ENCODE assay signal across 7 mouse cellular contexts in genomic region chr4:136309780-136310179, GRCm38 (mm10). TPM values are rescaled to one million over a fixed set of nuclear protein-coding genes. Genes with fewer than 3 reads are reported as not detected.
DNase-seq lines count a peak whose midpoint lies in the region; ATAC-seq and TF ChIP-seq lines count a peak whose summit lies in the region.

No protein-coding gene starts in this region.

- DNase-seq in adrenal gland, adult 18-20 months (ENCODE audit: low spot score in 2 of 2): peak; percentile 36 to 44
- peak; percentile 43 for DNase-seq in testis, postnatal 14 days (ENCODE audit: low spot score)

- peak overlapping the region; percentile 95 for H3K27ac ChIP-seq in hindbrain, embryonic 15.5 days (replicated peaks)
- peak overlapping the region; percentile 99 for H3K27ac ChIP-seq in liver, embryonic 12.5 days

- no peaks in the 10 kb centered on the region for H3K9me3 ChIP-seq in E14TG2a.4 (ENCODE audit: low read length)
- H3K9me3 ChIP-seq in hindbrain, embryonic 15.5 days: no peaks in the 10 kb centered on the region
- no peaks in the 10 kb centered on the region for H3K9me3 ChIP-seq in liver, embryonic 12.5 days (replicated peaks)

- H3K36me3 ChIP-seq in E14TG2a.4 (ENCODE audit: insufficient read depth, low read length): peaks cover 18% of the 10 kb centered on the region
- no peaks in the 10 kb centered on the region for H3K36me3 ChIP-seq in hindbrain, embryonic 15.5 days
- H3K36me3 ChIP-seq in liver, embryonic 12.5 days: peaks cover 6% of the 10 kb centered on the region; the same call in 1 of the 2 replicates
- peaks cover 5% of the 10 kb centered on the region for H3K36me3 ChIP-seq in myocyte (ENCODE audit: control insufficient read depth, insufficient read depth)

- no peak for TF ChIP-seq CTCF in E14TG2a.4 (conservative IDR thresholded peaks at IDR 0.05; ENCODE audit: low read length)

- ATAC-seq in erythroid progenitor cell, adult 5-6 weeks (replicated peaks; ENCODE audit: low FRiP score, poor library complexity, severe bottlenecking): peak; percentile 77
- no peak for ATAC-seq in hindbrain, embryonic 15.5 days (ENCODE audit: low FRiP score, low read depth)
- peak; percentile 61 for ATAC-seq in liver, embryonic 12.5 days

- peaks cover 47% of the 10 kb centered on the region for H3K4me1 ChIP-seq in E14TG2a.4 (replicated peaks; ENCODE audit: low read depth, low read length)
- peaks cover 40% of the 10 kb centered on the region for H3K4me1 ChIP-seq in hindbrain, embryonic 15.5 days (replicated peaks)
- peaks cover 42% of the 10 kb centered on the region for H3K4me1 ChIP-seq in liver, embryonic 12.5 days

- H3K79me2 ChIP-seq in myocyte (ENCODE audit: control insufficient read depth, insufficient read depth): peaks cover 36% of the 10 kb centered on the region

- peak overlapping the region; percentile 74 for H3K9ac ChIP-seq in hindbrain, embryonic 15.5 days
- peak overlapping the region; percentile 100 for H3K9ac ChIP-seq in liver, embryonic 12.5 days

- WGBS in hindbrain, embryonic 15.5 days: 9% methylated on average over 11 of the region's 11 CpGs
- WGBS in liver, embryonic 12.5 days (ENCODE audit: insufficient replicate concordance): 3% methylated on average over 11 of the region's 11 CpGs

- H3ac ChIP-seq in myocyte (ENCODE audit: control insufficient read depth, insufficient read length): peak overlapping the region; percentile 74

- H3K27me3 ChIP-seq in E14TG2a.4 (ENCODE audit: insufficient read depth, low read length) (no peaks in the 10 kb centered on the region), myocyte (ENCODE audit: control insufficient read depth, insufficient read depth, insufficient read length) (no peaks in the 10 kb centered on the region)
- no peaks in the 10 kb centered on the region for H3K27me3 ChIP-seq in hindbrain, embryonic 15.5 days
- peaks cover 19% of the 10 kb centered on the region for H3K27me3 ChIP-seq in liver, embryonic 12.5 days (replicated peaks)

- peak; percentile 14 for TF ChIP-seq POLR2A in myocyte (IDR thresholded peaks at IDR 0.05; ENCODE audit: insufficient read length, low read depth)

- H3K4me3 ChIP-seq in E14TG2a.4 (replicated peaks; ENCODE audit: low read length) (peak overlapping the region; percentile 94), myocyte (peak overlapping the region; percentile 60)
- peak overlapping the region; percentile 100 for H3K4me3 ChIP-seq in hindbrain, embryonic 15.5 days
- peak overlapping the region; percentile 98 for H3K4me3 ChIP-seq in liver, embryonic 12.5 days

- peak overlapping the region; percentile 78 for H3K4me2 ChIP-seq in hindbrain, embryonic 15.5 days
- H3K4me2 ChIP-seq in liver, embryonic 12.5 days: peak overlapping the region; percentile 85
- H3K4me2 ChIP-seq in myocyte (ENCODE audit: low read depth): peak overlapping the region; percentile 80

TF ChIP-seq in myocyte, 11 proteins besides CTCF, POLR2A, EP300 and RAD21:
- TF ChIP-seq MYOG (IDR thresholded peaks at IDR 0.05; ENCODE audit: control insufficient read depth in 1 of 3, insufficient read depth in 1 of 3, insufficient read length in 2 of 3, low read depth in 2 of 3): no peak

RNA-seq across cellular contexts. Expression of gene Hnrnpr, which starts 1.0 kb away (rescaled TPM):
- total RNA-seq in adrenal gland, adult 18-20 months (2021): 10 to 100 TPM; 52.2 to 64.3 TPM
- 92.6 and 104 TPM in 2 replicates for total RNA-seq in erythroid progenitor cell, adult 5-6 weeks (2015; ENCODE audit: low replicate concordance)
- total RNA-seq in erythroid progenitor cell, adult 5-6 weeks (2017; ENCODE audit: low replicate concordance): 188 and 198 TPM in 2 replicates
- polyA plus RNA-seq in hindbrain, embryonic 15.5 days (2015; fragmentation: Nextera tagmentation; extraction: Ambion mirVana): 177 and 190 TPM in 2 replicates
- 84.7 and 87.9 TPM in 2 replicates for polyA plus RNA-seq in liver, embryonic 12.5 days (2016; fragmentation: Nextera tagmentation; extraction: Ambion mirVana)
- polyA plus RNA-seq in myocyte (2012; fragmentation: generic; extraction: Trizol): 25.1 TPM

RNA-seq across cellular contexts. Expression of gene Zfp46, which starts 25.3 kb away (rescaled TPM):
- total RNA-seq in adrenal gland, adult 18-20 months (2021): 10 to 100 TPM; 15.5 to 17.2 TPM
- 1.7 and 2.9 TPM in 2 replicates for total RNA-seq in erythroid progenitor cell, adult 5-6 weeks (2015; ENCODE audit: low replicate concordance)
- 1.4 and 10.8 TPM in 2 replicates for total RNA-seq in erythroid progenitor cell, adult 5-6 weeks (2017; ENCODE audit: low replicate concordance)
- polyA plus RNA-seq in hindbrain, embryonic 15.5 days (2015; fragmentation: Nextera tagmentation; extraction: Ambion mirVana): 38.8 and 41.3 TPM in 2 replicates
- polyA plus RNA-seq in liver, embryonic 12.5 days (2016; fragmentation: Nextera tagmentation; extraction: Ambion mirVana): 5.5 and 5.7 TPM in 2 replicates
- 9.4 TPM for polyA plus RNA-seq in myocyte (2012; fragmentation: generic; extraction: Trizol)
